Mouse (Mus musculus) spleen, adult 2 months (tissue): ENCODE measurements around the gene Grm4. TPM values are rescaled to one million over a fixed set of nuclear protein-coding genes. Genes with fewer than 3 reads are reported as not detected.

ENCODE experiments used
- DNase-seq, 2 experiments: peaks; one replicate each; pipeline versions ENCODE4 v3.0.0 to v3.0.0-alpha.2; 2012 to 2021; ENCODE audit warnings: low spot score in 2 of 2, low read depth in 1 of 2
- H3K27ac ChIP-seq: fragments of 200-500 bp; 2 replicates; pipeline ENCODE4 v1.5.1; 2012; ENCODE audit warnings: low read length, inconsistent platforms; ENCODE audit not compliant: insufficient read depth
- H3K27me3 ChIP-seq: fragments of 200-500 bp; 2 replicates; pipeline ENCODE4 v1.6.1; 2012; ENCODE audit warnings: mild to moderate bottlenecking, moderate library complexity, low read length, inconsistent platforms; ENCODE audit not compliant: control insufficient read depth, insufficient read depth
- H3K36me3 ChIP-seq: fragments of 200-500 bp; 2 replicates; pipeline ENCODE4 v1.6.1; 2012; ENCODE audit warnings: mild to moderate bottlenecking, low read length, inconsistent platforms; ENCODE audit not compliant: control insufficient read depth, insufficient read depth
- H3K4me1 ChIP-seq: fragments of 200-500 bp; 2 replicates; pipeline ENCODE4 v1.6.1; 2011; ENCODE audit warnings: inconsistent platforms; ENCODE audit not compliant: control insufficient read depth, insufficient read depth, insufficient read length
- H3K4me3 ChIP-seq: fragments of 200-500 bp; 2 replicates; pipeline ENCODE4 v1.5.1; 2011; ENCODE audit warnings: mild to moderate bottlenecking, inconsistent platforms; ENCODE audit not compliant: insufficient read depth, insufficient read length; ENCODE audit errors: extremely low read depth
- CTCF ChIP-seq: fragments of 200-500 bp; IDR thresholded peaks from 2 replicates; pipeline ENCODE4 v1.5.1; 2011; ENCODE audit warnings: mild to moderate bottlenecking, inconsistent platforms; ENCODE audit not compliant: insufficient read depth, insufficient read length, insufficient replicate concordance; ENCODE audit errors: extremely low read depth
- POLR2A ChIP-seq: fragments of 200-500 bp; IDR thresholded peaks from 2 replicates; pipeline ENCODE4 v1.6.1; 2011; ENCODE audit warnings: low read depth, low read length, inconsistent platforms
- WGBS: fragments of 180-500 bp; shearing (Covaris S2); methylation state at CpG from one replicate; pipeline ENCODE4 v1.1.7; 2018; 5-methylcytosine and 5-hydroxymethylcytosine counted together
- polyA plus RNA-seq: library from polyadenylated mRNA; depleted of rRNA; stranded (reverse); fragments of >200 nt; gene quantifications from 2 replicates; pipeline ENCODE4 v1.2.3, GENCODE M21; 2012

Grm4 gene
- polyA plus RNA-seq, 1 experiment = 0.11 TPM

- Histone ChIP-seq H3K4me3 (no peak overlapping the region), H3K36me3 (no peaks in the 10 kb centered on the region), H3K4me1 (peaks cover 13% of the 10 kb centered on the region), H3K27ac (no peak overlapping the region), H3K27me3 (no peaks in the 10 kb centered on the region)
- no peak for TF ChIP-seq POLR2A
- no peak for TF ChIP-seq CTCF
- 61% methylated on average over 10 of the region's 10 CpGs for WGBS
- DNase-seq = no peak
These were observed 30.3 kb upstream of the Grm4 start for GRCm38 (mm10) chr17:27551393-27551940.

- Histone ChIP-seq H3K27ac (no peak overlapping the region), H3K4me3 (no peak overlapping the region), H3K36me3 (no peaks in the 10 kb centered on the region), H3K4me1 (no peaks in the 10 kb centered on the region), H3K27me3 (no peaks in the 10 kb centered on the region)
- TF ChIP-seq POLR2A (no peak), CTCF (no peak)
- no peak for DNase-seq
- 63% methylated on average over 8 of the region's 8 CpGs for WGBS
These were observed 28.0 kb upstream of the Grm4 start for GRCm38 (mm10) chr17:27549234-27549633.

- H3K27ac ChIP-seq = no peak overlapping the region
- no peak overlapping the region for H3K4me3 ChIP-seq
- no peaks in the 10 kb centered on the region for H3K27me3 ChIP-seq
- no peaks in the 10 kb centered on the region for H3K4me1 ChIP-seq
- DNase-seq = no peak
- no peaks in the 10 kb centered on the region for H3K36me3 ChIP-seq
- 78% methylated on average over 9 of the region's 9 CpGs for whole genome bisulfite sequencing
- no peak for TF ChIP-seq POLR2A
- no peak for TF ChIP-seq CTCF
These were observed 26.2 kb upstream of the Grm4 start for GRCm38 (mm10) chr17:27547253-27547868.

- no peak for DNase-seq
- Histone ChIP-seq H3K4me1 (no peaks in the 10 kb centered on the region), H3K27me3 (no peaks in the 10 kb centered on the region), H3K27ac (no peak overlapping the region), H3K4me3 (no peak overlapping the region), H3K36me3 (no peaks in the 10 kb centered on the region)
- TF ChIP-seq POLR2A = no peak
- no peak for TF ChIP-seq CTCF
- WGBS = 73% methylated on average over 7 of the region's 7 CpGs
These were observed 25.4 kb upstream of the Grm4 start for GRCm38 (mm10) chr17:27546574-27547085.

DNA sequence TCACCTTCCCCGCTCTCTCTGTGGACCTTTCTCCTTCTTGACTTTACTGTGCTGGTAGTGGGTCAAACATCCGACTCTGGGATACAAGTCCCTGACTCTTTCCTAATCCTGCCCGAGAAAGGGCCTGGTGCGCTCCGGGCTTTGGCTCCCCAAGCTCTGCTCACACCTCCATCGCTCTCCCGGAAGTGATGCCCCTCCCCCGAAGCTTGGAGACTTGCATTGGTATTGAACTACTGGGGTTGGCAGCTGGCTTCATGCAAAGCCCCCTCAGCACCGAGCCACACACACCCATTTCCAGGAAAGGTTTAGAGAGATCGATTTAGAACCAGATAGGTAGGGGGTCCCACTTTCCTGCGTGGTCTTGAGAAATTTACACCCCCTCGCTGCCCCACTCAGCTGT lies 24.8 kb upstream of the Grm4 start:
- Histone ChIP-seq H3K4me3 (no peak overlapping the region), H3K36me3 (no peaks in the 10 kb centered on the region), H3K4me1 (no peaks in the 10 kb centered on the region), H3K27ac (no peak overlapping the region), H3K27me3 (no peaks in the 10 kb centered on the region)
- TF ChIP-seq CTCF (no peak), POLR2A (no peak)
- DNase-seq = no peak
- 77% methylated on average over 12 of the region's 12 CpGs for WGBS

GRCm38 (mm10) chr17:27544551-27544950 lies 23.3 kb upstream of the Grm4 start:
- no peaks in the 10 kb centered on the region for H3K36me3 ChIP-seq
- H3K4me3 ChIP-seq = no peak overlapping the region
- 88% methylated on average over 11 of the region's 11 CpGs for WGBS

GRCm38 (mm10) chr17:27541984-27542383 lies 20.8 kb upstream of the Grm4 start:
- Histone ChIP-seq H3K36me3 (no peaks in the 10 kb centered on the region), H3K4me1 (no peaks in the 10 kb centered on the region), H3K27ac (no peak overlapping the region), H3K27me3 (no peaks in the 10 kb centered on the region), H3K4me3 (no peak overlapping the region)
- DNase-seq = no peak
- no peak for TF ChIP-seq POLR2A
- TF ChIP-seq CTCF = no peak
- WGBS = 94% methylated on average over 3 of the region's 3 CpGs

More at GRCm38 (mm10) chr17:27544551-27544950, 23.3 kb upstream of the Grm4 start:
- Histone ChIP-seq H3K27me3 (no peaks in the 10 kb centered on the region), H3K27ac (no peak overlapping the region), H3K4me1 (no peaks in the 10 kb centered on the region)
- DNase-seq = no peak
- no peak for TF ChIP-seq CTCF
- TF ChIP-seq POLR2A = no peak

- no peaks in the 10 kb centered on the region for H3K4me1 ChIP-seq
- no peaks in the 10 kb centered on the region for H3K27me3 ChIP-seq
- no peak overlapping the region for H3K27ac ChIP-seq
- 89% methylated on average over 2 of the region's 2 CpGs for WGBS
- DNase-seq = no peak
- no peak overlapping the region for H3K4me3 ChIP-seq
- H3K36me3 ChIP-seq = no peaks in the 10 kb centered on the region
- TF ChIP-seq CTCF (no peak), POLR2A (no peak)
These were observed 20.1 kb upstream of the Grm4 start for GRCm38 (mm10) chr17:27541261-27541660.
